Mouse (Mus musculus) hematopoietic stem cell, adult 5-6 weeks (primary cell): Measurements from ENCODE around the gene Ppm1a. TPM values are rescaled to one million over a fixed set of nuclear protein-coding genes. Genes with fewer than 3 reads are reported as not detected.
"Not testable (repeated sequence)": the region's sequence is repeated elsewhere in the genome, so short reads cannot be mapped to it uniquely, and the experiment has no call there.

ENCODE experiments used
- ATAC-seq, 2 experiments: fragments of 125-278 bp in 1 of 2; replicated peaks in 1 of 2; 2 replicates each; pipeline ENCODE4 v1.8.0; 2016 to 2017; ENCODE audit warnings: inconsistent platforms in 2 of 2, mild to moderate bottlenecking in 2 of 2, moderate number of reproducible peaks in 2 of 2, low read depth in 1 of 2, moderate TSS enrichment in 1 of 2; ENCODE audit not compliant: low FRiP score in 2 of 2, poor library complexity in 2 of 2, severe bottlenecking in 2 of 2, insufficient read depth in 1 of 2, low TSS enrichment in 1 of 2
- total RNA-seq: library from RNA; stranded (forward); fragments of 172-1452, 232-1000 nt; gene quantifications from 2 replicates; pipeline ENCODE4 v1.2.3, GENCODE M21; 2017

Gene Ppm1a
- total RNA-seq, 1 experiment from 2014 or later: 108 TPM

- no peak for ATAC-seq
Observed at GRCm38 (mm10) chr12:72757596-72757995, 341 bp downstream of the Ppm1a start.

- no peak for ATAC-seq
Observed at GRCm38 (mm10) chr12:72759956-72760355, 2.7 kb downstream of the Ppm1a start.

- peak; percentile 78 to 79 for ATAC-seq
Observed at GRCm38 (mm10) chr12:72760376-72761229, 3.3 kb downstream of the Ppm1a start.

- ATAC-seq: no peak
Observed at GRCm38 (mm10) chr12:72761230-72761648, 4.0 kb downstream of the Ppm1a start.

GRCm38 (mm10) chr12:72761649-72762261, 4.5 kb downstream of the Ppm1a start:
- ATAC-seq: no peak

- no peak for ATAC-seq
Observed at GRCm38 (mm10) chr12:72762502-72762901, 5.2 kb downstream of the Ppm1a start.

GRCm38 (mm10) chr12:72763156-72763555, 5.9 kb downstream of the Ppm1a start:
- ATAC-seq: no peak

- no peak for ATAC-seq
Observed at GRCm38 (mm10) chr12:72767809-72768208, 10.6 kb downstream of the Ppm1a start.

- ATAC-seq: peak; percentile 62 to 77; a peak in 2 of 4 replicates
Observed at GRCm38 (mm10) chr12:72768230-72768629, 11.0 kb downstream of the Ppm1a start.

- ATAC-seq: no peak
Observed at GRCm38 (mm10) chr12:72769546-72770230, 12.4 kb downstream of the Ppm1a start.

GRCm38 (mm10) chr12:72771153-72771552, 13.9 kb downstream of the Ppm1a start:
- no peak for ATAC-seq

GRCm38 (mm10) chr12:72771711-72772110, 14.5 kb downstream of the Ppm1a start:
- no peak for ATAC-seq

- no peak for ATAC-seq
Observed at GRCm38 (mm10) chr12:72773921-72774320, 16.7 kb downstream of the Ppm1a start.

GRCm38 (mm10) chr12:72777244-72777643, 20.0 kb downstream of the Ppm1a start:
- ATAC-seq: no peak

- no peak; a peak in 1 of 4 replicates for ATAC-seq
Observed at GRCm38 (mm10) chr12:72780136-72780535, 22.9 kb downstream of the Ppm1a start.

GRCm38 (mm10) chr12:72782786-72783185, 25.5 kb downstream of the Ppm1a start:
- ATAC-seq: not testable (repeated sequence)

GRCm38 (mm10) chr12:72785183-72785930, 28.1 kb downstream of the Ppm1a start:
- ATAC-seq: no peak
